Mouse (Mus musculus) ovary, adult 18-20 months (tissue): ENCODE measurements around the gene Trpc5.
A peak's percentile ranks its signal among the peaks of the same experiment; 100 is the strongest.

ENCODE experiments used
- DNase-seq: peaks from one replicate; pipeline ENCODE4 v3.0.0; 2022; ENCODE audit warnings: low spot score, mixed read lengths

The Trpc5 gene

GRCm38 (mm10) chrX:144688142-144688206, at the start of gene Trpc5:
Gene Trpc5, minus strand, starts transcription at chrX:144688180.
- DNase-seq, result no peak

- DNase-seq, result no peak
These were observed 28.4 kb upstream of the Trpc5 start for GRCm38 (mm10) chrX:144716330-144716729.

- DNase-seq, result no peak
These were observed 1.8 kb upstream of the Trpc5 start for GRCm38 (mm10) chrX:144689859-144690181.

- DNase-seq, result no peak
These were observed 1.3 kb upstream of the Trpc5 start for GRCm38 (mm10) chrX:144689119-144689858.

- no peak for DNase-seq
These were observed 483 bp upstream of the Trpc5 start, which contains the start of gene Rtl4 for GRCm38 (mm10) chrX:144688207-144689118. Gene Rtl4, plus strand, starts transcription at chrX:144688907.

- DNase-seq, result no peak
These were observed 238 bp downstream of the Trpc5 start for GRCm38 (mm10) chrX:144687742-144688141.

- no peak for DNase-seq
These were observed 35.8 kb downstream of the Trpc5 start for GRCm38 (mm10) chrX:144652196-144652595.

- DNase-seq, result no peak
These were observed 42.6 kb downstream of the Trpc5 start for GRCm38 (mm10) chrX:144645394-144645793.

- DNase-seq, result no peak
These were observed 43.2 kb downstream of the Trpc5 start for GRCm38 (mm10) chrX:144644756-144645155.

GRCm38 (mm10) chrX:144612753-144613152, 75.2 kb downstream of the Trpc5 start:
- no peak for DNase-seq

- DNase-seq, result no peak
These were observed 151.5 kb downstream of the Trpc5 start for GRCm38 (mm10) chrX:144536431-144536830.

- DNase-seq, result no peak
These were observed 161.9 kb downstream of the Trpc5 start for GRCm38 (mm10) chrX:144526042-144526441.

- DNase-seq, result no peak
These were observed 164.7 kb downstream of the Trpc5 start for GRCm38 (mm10) chrX:144523239-144523638.

GRCm38 (mm10) chrX:144491394-144491793, 196.6 kb downstream of the Trpc5 start:
- DNase-seq, result no peak

GRCm38 (mm10) chrX:144464416-144464815, 223.6 kb downstream of the Trpc5 start:
- no peak for DNase-seq

GRCm38 (mm10) chrX:144456281-144456680, 231.7 kb downstream of the Trpc5 start, which contains the start of gene Trpc5os:
Gene Trpc5os, plus strand, starts transcription at chrX:144456581.
- no peak for DNase-seq

- DNase-seq, result no peak
These were observed 264.1 kb downstream of the Trpc5 start for GRCm38 (mm10) chrX:144423848-144424247.

GRCm38 (mm10) chrX:144421091-144421490, 266.9 kb downstream of the Trpc5 start:
- no peak for DNase-seq

GRCm38 (mm10) chrX:144420259-144420658, 267.7 kb downstream of the Trpc5 start:
- no peak for DNase-seq

GRCm38 (mm10) chrX:144408036-144408435, 279.9 kb downstream of the Trpc5 start:
- no peak for DNase-seq

- DNase-seq, result peak; percentile 29
These were observed 284.5 kb downstream of the Trpc5 start for GRCm38 (mm10) chrX:144403526-144403925.

- no peak for DNase-seq
These were observed 313.8 kb downstream of the Trpc5 start for GRCm38 (mm10) chrX:144374196-144374595.

- DNase-seq, result no peak
These were observed 349.6 kb downstream of the Trpc5 start for GRCm38 (mm10) chrX:144338355-144338754.

GRCm38 (mm10) chrX:144337938-144338337, 350.0 kb downstream of the Trpc5 start:
- no peak for DNase-seq
